Mouse (Mus musculus) cortical plate, adult 2 months (tissue): ENCODE data around the gene Pitpnb.

Experiments
- CTCF ChIP-seq: fragments of 200-500 bp; IDR thresholded peaks from 2 replicates; pipeline ENCODE4 v1.5.1; 2011; ENCODE audit warnings: mild to moderate bottlenecking, control low read depth, low read length; ENCODE audit not compliant: insufficient read depth; ENCODE audit errors: extremely low read depth
- POLR2A ChIP-seq: fragments of 200-500 bp; IDR thresholded peaks from 2 replicates; pipeline ENCODE4 v1.6.1; 2011; ENCODE audit warnings: mild to moderate bottlenecking, low read length, control low read depth; ENCODE audit not compliant: insufficient read depth; ENCODE audit errors: extremely low read depth

GRCm38 (mm10) chr5:111394198-111395053, 63.9 kb downstream of the Pitpnb start:
- TF ChIP-seq CTCF (no peak), POLR2A (no peak)
